Mouse (Mus musculus) activated CD4-positive, CD25-positive, alpha-beta regulatory T cell, adult 9 weeks (primary cell): ENCODE measurements around the gene Golga1. TPM values are rescaled to one million over a fixed set of nuclear protein-coding genes. Genes with fewer than 3 reads are reported as not detected.

Source experiments
- polyA plus RNA-seq: library from polyadenylated mRNA; unstranded; fragments of 100-300 nt; shearing (Covaris generic); gene quantifications from one replicate; pipeline ENCODE4 v1.2.1, GENCODE M21; 2017

The Golga1 gene
- 40.1 TPM for polyA plus RNA-seq

GRCm38 (mm10) chr2:39065400-39065987 lies at the start of gene Golga1:
Golga1 (minus strand) TSS chr2:39065541.

GRCm38 (mm10) chr2:39005574-39006079 lies 59.7 kb downstream of the Golga1 start, which contains the start of gene Rpl35:
Rpl35 (minus strand) TSS chr2:39005624.

GRCm38 (mm10) chr2:39004880-39005435 lies 60.4 kb downstream of the Golga1 start, which contains the start of gene Arpc5l:
Arpc5l (plus strand) TSS chr2:39005348.

GRCm38 (mm10) chr2:38997386-38998374 lies 67.7 kb downstream of the Golga1 start, which contains the start of gene Wdr38:
Wdr38 (plus strand) TSS chr2:38997476.

Other genes with a start within 250 kb of the Golga1 start
- gene Nr6a1, start 137.9 kb downstream of the Golga1 start, polyA plus RNA-seq: 0.68 TPM
- gene Olfml2a, start 133.6 kb downstream of the Golga1 start, polyA plus RNA-seq: not detected
- 1.0 TPM for gene Wdr38, start 68.1 kb downstream of the Golga1 start, polyA plus RNA-seq
- gene Arpc5l, start 60.2 kb downstream of the Golga1 start, polyA plus RNA-seq: 222 TPM
- 479 TPM for gene Rpl35, start 59.9 kb downstream of the Golga1 start, polyA plus RNA-seq
- 24.5 TPM for gene Scai, start 125.2 kb upstream of the Golga1 start, polyA plus RNA-seq
- gene Ppp6c, start 160.9 kb upstream of the Golga1 start, polyA plus RNA-seq: 148 TPM